In genomic region chr14:12162331-12162854, GRCm38 (mm10) we compare ENCODE assay signal across 13 mouse cellular contexts.
DNase-seq lines count a peak whose midpoint lies in the region; ATAC-seq and TF ChIP-seq lines count a peak whose summit lies in the region.
"Had no signal": no experiment of that assay in that cellular context is flagged by ENCODE, and none has a peak within 500 bp of the region (broad histone marks: within the 10 kb centered on the region; RNA-seq: fewer than 3 reads in every experiment).

No protein-coding gene starts in this region.

- no peaks in the 10 kb centered on the region for H3K27me3 ChIP-seq in lung, embryonic 14.5 days (ENCODE audit: insufficient read depth, low read length)
- no peaks in the 10 kb centered on the region for H3K27me3 ChIP-seq in lung, postnatal 0 days (replicated peaks; ENCODE audit: insufficient read depth, low read length)
- H3K27me3 ChIP-seq in stomach, embryonic 14.5 days (ENCODE audit: control insufficient read depth, insufficient read depth, low read length) = no peaks in the 10 kb centered on the region
- no peaks in the 10 kb centered on the region for H3K27me3 ChIP-seq in stomach, postnatal 0 days (ENCODE audit: control insufficient read depth, insufficient read depth, low read length)
- H3K27me3 ChIP-seq in intestine, embryonic 16.5 days (replicated peaks; ENCODE audit: control insufficient read depth, insufficient read depth, low read length) = no peaks in the 10 kb centered on the region
- H3K27me3 ChIP-seq in stomach, embryonic 16.5 days (ENCODE audit: control insufficient read depth, insufficient read depth, low read length) = no peaks in the 10 kb centered on the region
- H3K27me3 ChIP-seq: CH12.LX, Patski had no signal

- no peak for TF ChIP-seq CTCF in lung, embryonic 14.5 days (IDR thresholded peaks at IDR 0.05; ENCODE audit: low read depth)
- no peak for TF ChIP-seq CTCF in lung, postnatal 0 days (IDR thresholded peaks at IDR 0.05)
- TF ChIP-seq CTCF in stomach, postnatal 0 days (IDR thresholded peaks at IDR 0.05; ENCODE audit: low read depth) = no peak

- H3K4me1 ChIP-seq in lung, embryonic 14.5 days (ENCODE audit: insufficient read depth) = no peaks in the 10 kb centered on the region
- H3K4me1 ChIP-seq in lung, postnatal 0 days (ENCODE audit: insufficient read depth, low read depth, low read length) = no peaks in the 10 kb centered on the region
- H3K4me1 ChIP-seq in stomach, embryonic 14.5 days (ENCODE audit: control insufficient read depth, insufficient read depth, low read length) = peaks cover 11% of the 10 kb centered on the region
- peaks cover 5% of the 10 kb centered on the region; the same call in 1 of the 2 replicates for H3K4me1 ChIP-seq in stomach, postnatal 0 days (replicated peaks; ENCODE audit: control insufficient read depth, insufficient read depth)
- peaks cover 15% of the 10 kb centered on the region for H3K4me1 ChIP-seq in intestine, embryonic 16.5 days (ENCODE audit: control insufficient read depth, insufficient read depth, low read length)
- peaks cover 9% of the 10 kb centered on the region for H3K4me1 ChIP-seq in stomach, embryonic 16.5 days (ENCODE audit: control insufficient read depth, insufficient read depth, low read length)

- 0 out of 2 replicates have a peak, but pooled peaks cover 4% of the 10 kb centered on the region for H3K36me3 ChIP-seq in lung, embryonic 14.5 days (ENCODE audit: insufficient read depth)
- no peaks in the 10 kb centered on the region for H3K36me3 ChIP-seq in lung, postnatal 0 days (ENCODE audit: insufficient read depth, low read length)
- H3K36me3 ChIP-seq in stomach, embryonic 14.5 days (ENCODE audit: control insufficient read depth, insufficient read depth, low read length) = peaks cover 3% of the 10 kb centered on the region; the same call in 1 of the 2 replicates
- no peaks in the 10 kb centered on the region for H3K36me3 ChIP-seq in stomach, postnatal 0 days (ENCODE audit: control insufficient read depth, insufficient read depth, low read length)
- no peaks in the 10 kb centered on the region for H3K36me3 ChIP-seq in intestine, embryonic 16.5 days (ENCODE audit: control insufficient read depth, insufficient read depth, low read length)
- H3K36me3 ChIP-seq in stomach, embryonic 16.5 days (ENCODE audit: control insufficient read depth, insufficient read depth, low read length) = no peaks in the 10 kb centered on the region

- ATAC-seq in lung, embryonic 14.5 days (ENCODE audit: insufficient read depth) = peak; percentile 27; the same call in 1 of the 2 replicates
- no peak for ATAC-seq in lung, postnatal 0 days
- ATAC-seq in stomach, embryonic 14.5 days (ENCODE audit: insufficient number of reproducible peaks, insufficient read depth, low FRiP score, low read depth) = no peak
- ATAC-seq in stomach, postnatal 0 days (ENCODE audit: low FRiP score, low TSS enrichment) = no peak
- peak; percentile 70 for ATAC-seq in intestine, embryonic 16.5 days
- ATAC-seq in stomach, embryonic 16.5 days (ENCODE audit: insufficient read depth, low FRiP score) = no peak
- ATAC-seq: Patski had no signal

- no peak overlapping the region for H3K27ac ChIP-seq in lung, embryonic 14.5 days (ENCODE audit: low read depth)
- H3K27ac ChIP-seq in lung, postnatal 0 days (ENCODE audit: low read length) = no peak overlapping the region
- H3K27ac ChIP-seq in stomach, embryonic 14.5 days (ENCODE audit: low read length) = peak overlapping the region; percentile 69; the same call in 1 of the 2 replicates
- no peak overlapping the region for H3K27ac ChIP-seq in stomach, postnatal 0 days (replicated peaks)
- peak overlapping the region; percentile 56 for H3K27ac ChIP-seq in intestine, embryonic 16.5 days (ENCODE audit: low read length)
- peak overlapping the region; percentile 81 for H3K27ac ChIP-seq in stomach, embryonic 16.5 days (ENCODE audit: low read length)
- H3K27ac ChIP-seq: liver, embryonic 14.5 days had no signal

- no peaks in the 10 kb centered on the region for H3K9me3 ChIP-seq in lung, embryonic 14.5 days (ENCODE audit: low read depth, low read length)
- no peaks in the 10 kb centered on the region for H3K9me3 ChIP-seq in lung, postnatal 0 days (ENCODE audit: low read length)
- H3K9me3 ChIP-seq in stomach, embryonic 14.5 days (ENCODE audit: control insufficient read depth, low read depth, low read length) = no peaks in the 10 kb centered on the region
- H3K9me3 ChIP-seq in stomach, postnatal 0 days (ENCODE audit: control insufficient read depth, low read length) = no peaks in the 10 kb centered on the region
- no peaks in the 10 kb centered on the region for H3K9me3 ChIP-seq in intestine, embryonic 16.5 days (ENCODE audit: control insufficient read depth, low read length)
- H3K9me3 ChIP-seq in stomach, embryonic 16.5 days (replicated peaks; ENCODE audit: control insufficient read depth, low read length) = no peaks in the 10 kb centered on the region

- H3K9ac ChIP-seq in lung, embryonic 14.5 days = no peak overlapping the region
- no peak overlapping the region for H3K9ac ChIP-seq in lung, postnatal 0 days (replicated peaks; ENCODE audit: low read depth)
- no peak overlapping the region for H3K9ac ChIP-seq in stomach, embryonic 14.5 days (replicated peaks; ENCODE audit: low read depth, low read length)
- no peak overlapping the region for H3K9ac ChIP-seq in stomach, postnatal 0 days (ENCODE audit: low read length)
- H3K9ac ChIP-seq in intestine, embryonic 16.5 days (ENCODE audit: low read depth, low read length) = peak overlapping the region; percentile 45; the same call in 1 of the 2 replicates
- H3K9ac ChIP-seq in stomach, embryonic 16.5 days (ENCODE audit: low read length) = no peak overlapping the region
- H3K9ac ChIP-seq: liver, embryonic 14.5 days had no signal

- H3K4me2 ChIP-seq in lung, embryonic 14.5 days = no peak overlapping the region
- H3K4me2 ChIP-seq in lung, postnatal 0 days (replicated peaks; ENCODE audit: low read depth, low read length) = no peak overlapping the region
- H3K4me2 ChIP-seq in stomach, embryonic 14.5 days (replicated peaks; ENCODE audit: low read depth, low read length) = no peak overlapping the region
- no peak overlapping the region for H3K4me2 ChIP-seq in stomach, postnatal 0 days (replicated peaks; ENCODE audit: low read depth)
- no peak overlapping the region for H3K4me2 ChIP-seq in intestine, embryonic 16.5 days (ENCODE audit: low read depth, low read length)
- H3K4me2 ChIP-seq in stomach, embryonic 16.5 days (ENCODE audit: low read depth, low read length) = no peak overlapping the region

- no peak for DNase-seq in lung, embryonic 14.5 days
- DNase-seq in lung, postnatal 0 days (ENCODE audit: low spot score) = no peak
- DNase-seq in stomach, postnatal 0 days (ENCODE audit: low spot score) = no peak
- DNase-seq in adrenal gland, postnatal 14 days = no peak
- no peak for DNase-seq in liver
- DNase-seq: thymus, postnatal 4 days had no signal

- no peak overlapping the region for H3K4me3 ChIP-seq in lung, embryonic 14.5 days (ENCODE audit: low read depth, low read length)
- no peak overlapping the region for H3K4me3 ChIP-seq in lung, postnatal 0 days (ENCODE audit: low read depth, low read length)
- H3K4me3 ChIP-seq in stomach, embryonic 14.5 days (ENCODE audit: low read depth, low read length) = no peak overlapping the region
- no peak overlapping the region for H3K4me3 ChIP-seq in stomach, postnatal 0 days (ENCODE audit: low read depth, low read length)
- H3K4me3 ChIP-seq in intestine, embryonic 16.5 days (ENCODE audit: low read length) = no peak overlapping the region
- no peak overlapping the region for H3K4me3 ChIP-seq in stomach, embryonic 16.5 days (replicated peaks; ENCODE audit: low read length)
- H3K4me3 ChIP-seq: myocyte had no signal

- WGBS in lung, embryonic 14.5 days = 67% methylated on average over 5 of the region's 5 CpGs
- WGBS in lung, postnatal 0 days = 78% methylated on average over 5 of the region's 5 CpGs
- WGBS in stomach, embryonic 14.5 days = 64% methylated on average over 5 of the region's 5 CpGs
- 68% methylated on average over 5 of the region's 5 CpGs for WGBS in stomach, postnatal 0 days
- WGBS in intestine, embryonic 16.5 days = 55% methylated on average over 5 of the region's 5 CpGs
- 61% methylated on average over 5 of the region's 5 CpGs for WGBS in stomach, embryonic 16.5 days

- no peak for TF ChIP-seq EP300 in lung, postnatal 0 days (IDR thresholded peaks at IDR 0.05)
- no peak for TF ChIP-seq EP300 in stomach, postnatal 0 days (optimal IDR thresholded peaks at IDR 0.05)

Comparison
In these comparisons a context has a peak if more than half of its experiments do, and no peak if none do; other contexts are left out.
1. ATAC-seq: peak in lung, embryonic 14.5 days (single experiment) and intestine, embryonic 16.5 days (single experiment); none in lung, postnatal 0 days (single experiment), stomach, embryonic 14.5 days (single experiment), stomach, postnatal 0 days (single experiment) and stomach, embryonic 16.5 days (single experiment).
2. H3K27ac ChIP-seq: peak in stomach, embryonic 14.5 days (single experiment), intestine, embryonic 16.5 days (single experiment) and stomach, embryonic 16.5 days (single experiment); none in lung, embryonic 14.5 days (single experiment), lung, postnatal 0 days (single experiment) and stomach, postnatal 0 days (single experiment).